Mouse (Mus musculus) right cerebral cortex, postnatal 14 days (tissue): Measurements from ENCODE around the gene Tle4.

Source experiments
- DNase-seq: peaks from one replicate; pipeline ENCODE4 v3.0.0; 2022

Gene Tle4

DNA sequence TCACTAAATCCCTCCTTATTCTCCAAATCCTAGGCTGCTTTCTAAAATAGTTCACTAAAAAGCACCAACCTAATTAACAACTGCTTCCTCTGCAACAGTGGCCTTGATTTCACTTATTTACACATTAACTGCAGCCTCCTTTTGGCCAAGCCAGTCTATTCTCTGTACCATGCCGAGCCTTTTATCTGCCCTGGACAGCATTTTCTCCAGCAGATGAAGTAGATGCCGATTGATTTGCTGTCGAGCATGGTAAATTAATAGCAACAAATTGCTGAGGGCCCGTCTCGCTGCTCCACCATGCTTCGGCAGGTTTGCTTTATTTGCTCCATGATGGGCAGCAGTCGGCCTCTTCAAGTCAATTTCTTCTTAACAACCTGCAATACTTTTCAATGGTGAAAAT, 7.7 kb downstream of the Tle4 start:
- no peak for DNase-seq

DNA sequence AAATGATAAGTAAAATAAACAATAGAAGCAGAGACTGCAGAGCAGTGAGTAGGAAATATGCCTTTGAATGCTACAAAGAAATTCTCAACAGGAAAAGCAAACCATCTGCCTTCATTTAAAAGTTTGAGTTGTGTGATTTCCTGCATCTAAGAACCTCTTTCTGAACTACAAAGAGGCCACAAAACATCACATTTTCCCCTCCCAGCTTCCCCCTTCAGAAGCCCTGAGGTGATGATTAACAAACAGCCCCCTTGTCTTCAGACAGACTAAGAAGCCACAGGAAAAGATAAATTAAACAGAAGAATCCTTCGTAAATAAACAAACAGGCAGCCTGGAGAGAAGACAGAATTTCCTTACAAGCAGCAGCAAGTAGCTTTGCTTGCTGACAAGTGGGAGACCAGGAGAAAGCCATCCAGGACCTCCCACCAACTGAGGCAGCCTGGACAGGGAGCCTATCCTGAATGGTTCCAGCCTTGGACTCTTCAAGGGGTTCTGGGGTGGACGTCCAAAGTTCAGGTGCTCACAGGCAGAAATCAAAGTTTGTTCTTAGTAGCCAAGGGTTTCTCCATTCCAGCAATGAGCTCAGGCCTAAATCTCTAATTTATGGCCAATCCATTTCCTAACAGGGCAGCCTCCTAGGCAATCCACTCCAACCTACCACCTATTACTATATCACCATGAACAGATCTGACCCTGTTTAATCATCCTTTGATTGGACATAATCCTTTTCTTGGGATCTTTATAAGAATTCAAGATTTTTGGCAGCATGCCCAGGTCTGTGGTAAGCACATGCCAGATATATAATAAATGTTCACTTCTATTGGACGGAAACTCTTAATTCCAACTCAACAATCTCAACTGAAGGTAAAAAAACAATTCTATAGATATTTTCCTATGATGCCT, 9.4 kb downstream of the Tle4 start:
- no peak for DNase-seq

DNA sequence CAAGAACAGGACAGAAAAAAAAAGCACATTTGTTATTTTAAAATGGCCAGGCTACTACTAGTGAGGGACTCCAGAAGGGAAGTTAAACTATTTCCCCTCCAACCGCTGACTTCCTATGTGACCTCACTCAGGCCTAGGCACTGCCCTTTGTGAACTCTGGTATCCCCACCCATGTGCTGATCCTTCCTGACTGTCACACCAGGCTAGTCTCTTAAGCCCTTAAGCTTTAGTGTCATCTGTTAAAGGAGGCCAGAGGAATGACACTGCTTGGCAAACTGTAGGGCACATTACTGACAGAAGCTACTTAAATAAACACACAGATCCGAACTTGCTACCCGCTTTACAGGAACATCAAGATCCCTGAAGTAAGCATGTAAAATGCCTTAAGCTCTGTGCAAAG, 11.7 kb downstream of the Tle4 start:
- no peak for DNase-seq

DNA sequence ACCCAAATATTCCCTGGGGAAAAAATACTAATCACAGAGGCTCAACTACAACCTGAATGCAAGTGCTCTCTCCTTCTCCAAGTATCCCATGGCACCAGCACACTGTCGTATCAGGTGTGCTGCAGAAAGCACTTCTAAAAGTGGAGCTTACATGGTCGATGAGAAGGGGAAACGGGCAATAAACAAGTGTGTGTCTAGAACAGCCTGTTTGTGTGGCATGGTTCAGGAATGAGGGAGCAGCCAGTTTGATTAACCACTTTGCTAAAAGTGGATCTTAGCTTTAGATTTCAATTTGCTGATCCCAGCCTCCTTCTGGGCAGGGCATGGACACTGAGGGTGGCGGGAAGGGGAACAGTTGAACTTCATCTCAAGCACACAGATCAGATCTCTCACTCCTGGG, 12.1 kb downstream of the Tle4 start:
- no peak for DNase-seq

DNA sequence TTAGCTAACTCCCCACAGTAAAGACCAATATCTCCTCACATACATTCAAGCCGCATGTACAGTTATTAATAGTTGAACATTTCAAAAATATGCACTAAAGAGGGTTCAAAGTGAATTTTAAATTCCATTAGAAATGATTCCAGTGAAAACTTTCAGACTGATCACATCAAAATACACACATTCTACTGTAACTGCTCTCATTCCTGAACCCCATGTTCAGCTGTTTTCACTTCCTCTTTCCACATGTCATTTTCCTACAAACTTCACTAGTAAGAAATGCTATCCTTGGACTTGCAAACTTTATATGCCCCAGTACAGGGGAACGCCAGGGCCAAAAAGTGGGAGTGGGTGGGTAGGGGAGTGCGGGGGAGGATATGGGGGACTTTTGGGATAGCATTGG, 12.6 kb downstream of the Tle4 start:
- DNase-seq, result no peak

DNA sequence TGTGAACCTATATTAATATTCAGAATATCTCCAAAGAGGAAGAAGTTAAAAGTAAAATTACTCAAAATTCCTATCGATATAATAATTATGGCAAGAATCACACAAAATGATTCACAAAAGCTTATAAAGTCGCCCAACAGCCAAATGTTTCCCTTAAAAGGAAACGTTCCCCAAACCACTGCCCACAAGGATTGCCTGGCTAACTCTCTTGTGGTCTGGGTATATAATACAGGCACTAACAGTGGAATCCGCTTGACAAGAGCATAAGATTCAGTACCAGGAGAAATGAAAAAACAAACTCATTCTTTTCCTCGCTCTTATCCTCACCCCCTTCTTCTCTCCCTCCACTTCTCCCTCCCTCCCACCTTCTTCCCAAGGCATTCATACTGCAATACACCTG, 19.2 kb downstream of the Tle4 start:
- DNase-seq, result no peak

DNA sequence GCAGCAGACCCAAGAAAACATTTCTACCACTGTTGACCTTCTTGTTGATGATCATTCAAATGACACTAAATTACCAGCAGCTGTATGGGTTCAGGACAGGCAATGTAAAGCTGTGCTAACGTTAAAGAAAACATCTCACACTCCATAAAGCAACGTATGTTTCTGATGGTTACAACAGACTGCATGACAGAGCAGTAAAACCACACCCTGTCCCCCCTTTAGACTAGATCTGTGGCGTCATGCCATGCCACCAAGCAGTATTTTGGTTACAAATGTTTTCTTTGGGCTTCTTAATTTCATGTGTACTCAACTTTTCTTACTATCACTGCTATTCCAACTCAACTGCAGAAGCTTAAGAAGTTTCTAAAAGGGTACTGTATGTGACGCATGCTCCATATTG, 19.8 kb downstream of the Tle4 start:
- no peak for DNase-seq

DNA sequence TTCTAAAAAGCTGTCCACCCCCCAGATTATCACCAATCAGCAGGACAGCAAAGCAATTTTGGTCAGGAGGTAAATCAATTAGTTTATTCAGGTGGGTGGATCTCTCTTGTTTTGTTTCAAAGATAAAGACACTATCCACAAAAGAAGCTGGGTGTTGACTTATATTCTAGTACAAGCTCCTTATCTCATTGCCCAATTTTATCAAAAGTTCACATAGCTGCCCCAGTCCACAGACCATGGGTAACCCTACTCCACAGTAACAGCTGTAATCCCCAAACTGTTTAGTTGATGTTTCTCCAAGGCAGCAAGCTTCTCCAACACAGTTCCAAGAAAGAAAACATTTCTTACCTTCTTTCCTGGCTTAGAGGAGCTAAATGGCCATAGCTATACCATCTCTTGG, 21.5 kb downstream of the Tle4 start:
- no peak for DNase-seq

DNA sequence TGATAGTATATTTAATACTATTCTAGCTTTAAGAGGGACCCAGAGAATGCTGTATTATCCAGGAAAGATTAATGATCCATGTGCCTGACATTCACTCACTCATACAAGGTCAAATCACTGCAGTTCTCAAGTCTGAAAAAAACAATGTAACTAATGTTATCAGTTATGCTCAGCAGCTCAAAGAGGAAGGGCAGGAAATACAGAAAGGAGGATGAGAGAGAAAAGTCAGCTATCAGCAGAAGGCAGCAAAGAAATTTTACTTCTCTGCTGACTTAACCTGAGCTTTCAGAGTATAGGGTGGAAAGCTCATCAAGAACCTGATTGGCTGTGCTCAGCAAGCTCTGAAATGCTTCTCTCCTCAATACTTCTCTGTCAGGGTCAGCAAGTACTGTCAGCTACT, 29.0 kb downstream of the Tle4 start:
- no peak for DNase-seq

DNA sequence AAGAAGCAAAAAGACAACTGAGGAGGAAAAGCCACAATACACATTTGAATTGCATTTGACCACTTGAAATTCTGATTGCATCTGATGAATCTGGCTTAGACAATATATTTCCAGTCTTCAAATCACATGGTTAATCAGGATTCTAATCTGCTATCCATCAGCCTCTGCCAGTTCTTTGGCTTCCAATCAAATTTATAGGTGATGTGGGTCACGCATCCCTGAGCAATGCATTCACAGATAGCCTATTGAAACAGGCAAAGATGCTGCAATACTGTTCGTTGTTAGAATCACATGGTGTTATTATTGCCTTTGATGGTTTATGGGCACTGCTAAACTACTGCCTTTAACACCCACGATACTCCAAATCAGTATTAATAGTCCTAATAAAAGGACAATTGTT, 30.8 kb downstream of the Tle4 start:
- no peak for DNase-seq

DNA sequence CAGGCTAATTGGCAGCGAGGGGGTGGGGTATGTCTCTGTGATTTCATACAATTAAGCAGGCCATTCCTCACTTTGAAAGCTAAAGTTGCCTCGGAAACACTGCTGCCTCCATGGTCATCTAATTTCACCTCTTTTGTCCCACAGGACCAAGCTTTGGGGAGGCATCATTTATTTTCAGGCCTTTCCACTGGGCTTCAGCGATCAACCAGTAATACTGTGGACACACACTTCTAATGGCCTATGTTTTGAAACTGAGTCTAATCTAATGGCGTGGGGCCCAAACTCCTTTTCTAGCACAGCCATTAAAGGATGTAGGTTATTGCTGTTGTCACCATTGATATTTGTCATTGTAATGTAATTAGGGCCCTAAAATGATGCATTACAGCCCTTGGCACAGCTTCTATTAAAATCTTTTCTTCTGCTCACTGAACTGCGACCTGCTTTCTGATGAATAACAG, 31.3 kb downstream of the Tle4 start:
- DNase-seq, result no peak

DNA sequence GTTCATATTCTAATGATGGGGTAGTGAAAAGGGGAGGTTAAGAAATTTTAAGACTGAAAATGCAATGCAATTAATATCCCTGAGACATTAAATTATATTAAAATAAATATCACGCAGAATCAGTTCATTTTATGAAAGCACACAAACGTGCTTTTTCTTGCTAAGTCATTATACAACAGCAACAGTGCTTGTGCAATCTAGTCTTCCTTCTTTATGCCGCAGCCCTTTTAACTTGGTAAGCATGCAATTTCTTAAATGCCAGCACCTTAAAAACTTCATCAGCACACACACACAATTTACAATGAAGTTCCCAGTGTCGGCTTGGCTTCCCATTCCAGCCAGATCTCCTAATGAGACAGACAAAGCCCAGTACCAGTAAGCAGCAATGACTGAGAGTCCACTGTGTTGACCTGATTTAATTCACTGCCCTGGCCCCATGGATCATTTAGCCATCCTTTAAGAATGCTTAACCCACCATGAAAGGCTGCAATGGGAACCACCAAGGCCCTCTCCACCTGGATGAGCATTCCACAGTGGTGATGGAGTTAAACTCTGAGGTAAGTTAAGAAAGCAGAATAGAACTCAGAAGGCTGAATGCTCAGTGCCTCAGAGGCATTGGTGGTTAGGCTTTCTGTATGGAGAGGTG, 32.3 kb downstream of the Tle4 start:
- DNase-seq, result no peak

DNA sequence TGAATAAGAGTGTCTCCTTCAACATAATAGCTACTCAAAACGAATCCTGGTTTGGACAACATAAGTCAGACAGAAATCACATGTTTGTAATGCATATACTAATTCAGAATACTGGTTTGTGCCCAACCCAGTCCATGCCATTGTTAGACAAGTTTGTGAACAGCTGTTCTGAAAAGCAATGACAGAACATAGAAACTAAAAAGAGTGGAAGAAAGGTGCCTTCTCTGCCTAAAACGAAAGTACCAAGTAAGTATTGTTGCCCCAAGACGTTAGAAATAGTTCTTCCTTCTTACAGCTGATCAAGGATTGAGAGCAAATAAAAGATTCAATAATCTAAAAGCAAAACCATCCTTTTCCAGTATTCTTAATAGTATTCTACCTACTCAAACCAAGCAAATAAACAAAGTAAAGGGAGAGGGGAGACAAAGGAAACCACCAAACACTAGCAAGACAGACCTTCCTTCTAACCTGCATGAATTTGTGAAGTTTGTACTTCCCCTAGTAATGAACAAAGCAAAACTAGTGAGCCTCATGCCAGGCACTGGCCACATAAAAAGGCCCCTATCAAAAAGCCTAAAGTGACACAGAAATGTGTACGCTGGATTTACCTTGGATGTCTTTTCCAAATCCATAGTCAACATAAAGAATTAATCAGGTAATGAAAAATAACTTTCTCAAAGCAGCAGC, 34.4 kb downstream of the Tle4 start:
- no peak for DNase-seq

DNA sequence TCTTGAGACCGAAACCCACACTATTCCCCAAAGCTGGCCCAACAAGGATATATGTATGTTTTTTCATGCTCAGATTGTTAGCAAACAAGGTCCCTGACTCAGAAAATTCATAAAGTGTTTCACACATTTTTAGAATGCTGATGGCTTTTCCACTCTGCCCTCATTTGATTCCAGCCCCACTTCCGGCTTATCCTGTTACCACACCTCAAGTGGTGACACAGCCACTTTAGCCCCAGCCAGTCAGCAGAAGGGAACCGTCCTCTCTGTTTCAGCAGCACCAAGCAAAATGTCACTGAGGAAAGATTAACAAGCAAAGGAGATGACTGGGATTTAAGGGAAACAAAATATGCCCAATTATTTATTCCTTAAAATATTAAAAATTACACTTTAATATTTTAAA, 50.0 kb downstream of the Tle4 start:
- DNase-seq, result no peak

DNA sequence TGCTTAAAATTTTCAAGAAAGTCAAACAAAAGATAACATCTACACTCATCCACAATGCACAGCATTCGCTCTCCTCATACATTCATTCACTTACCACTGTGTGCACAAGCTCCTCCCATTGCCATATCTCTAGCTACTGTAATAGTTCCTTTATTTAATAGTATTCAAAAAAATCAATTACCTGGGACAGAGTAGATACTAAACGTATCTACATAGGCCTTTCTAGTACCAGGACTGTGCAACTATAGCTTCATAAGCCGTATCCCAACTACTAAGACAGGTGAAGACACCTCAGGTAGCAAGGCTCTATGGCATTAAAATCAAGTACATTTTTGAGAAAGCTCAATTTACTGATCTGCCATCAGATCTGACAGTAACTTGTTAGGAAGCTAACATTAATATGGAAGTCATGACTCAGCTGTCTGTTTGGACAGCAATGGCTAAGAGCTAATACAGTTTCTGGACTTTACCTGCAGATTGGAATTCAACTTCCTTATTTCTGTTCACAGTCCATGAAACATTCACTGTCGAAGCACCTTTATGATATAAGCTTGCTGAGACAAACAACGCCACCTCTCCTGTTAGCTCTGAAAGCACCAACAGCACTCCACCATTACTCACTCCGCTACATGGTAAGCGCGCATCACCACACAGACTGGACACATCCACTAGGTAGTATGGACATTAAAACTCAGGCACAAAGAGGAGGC, 50.6 kb downstream of the Tle4 start:
- no peak for DNase-seq

DNA sequence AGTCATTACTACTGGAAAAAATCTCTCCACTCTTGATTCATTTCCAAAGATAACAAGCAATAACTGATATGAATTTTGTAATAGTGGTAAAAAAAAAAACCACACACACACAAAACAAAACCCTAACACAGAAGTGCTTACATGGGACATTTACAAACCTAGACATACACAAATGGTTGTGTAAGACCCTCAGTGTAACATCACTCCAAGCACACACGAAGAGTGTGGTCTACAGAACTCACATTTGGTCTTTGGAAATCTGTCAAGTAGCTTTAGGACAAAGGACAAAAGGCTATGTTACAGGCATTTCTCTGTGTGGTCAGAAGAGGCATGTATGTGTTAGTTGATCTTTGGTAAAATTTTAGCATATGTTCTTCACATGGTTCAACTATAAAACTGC, 52.4 kb downstream of the Tle4 start:
- DNase-seq, result no peak

DNA sequence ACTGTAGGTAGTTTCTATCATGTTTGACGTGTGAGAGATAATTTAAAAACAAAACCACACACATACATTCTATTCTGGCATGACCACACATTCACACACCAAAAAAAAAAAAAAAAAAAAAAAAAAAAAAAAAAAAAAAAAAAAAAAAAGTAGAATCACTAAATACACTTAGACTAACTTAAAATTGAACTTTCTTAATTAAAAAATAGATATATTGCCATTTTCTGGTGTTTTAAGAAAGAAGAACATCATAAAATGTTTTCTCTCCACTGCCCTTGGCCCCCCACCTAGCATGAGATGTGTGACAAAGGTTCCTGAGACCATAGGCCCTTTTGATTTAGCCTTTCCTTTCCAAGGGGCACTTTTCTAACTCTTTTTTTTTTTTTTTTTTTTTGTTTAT, 54.5 kb downstream of the Tle4 start:
- no peak for DNase-seq

DNA sequence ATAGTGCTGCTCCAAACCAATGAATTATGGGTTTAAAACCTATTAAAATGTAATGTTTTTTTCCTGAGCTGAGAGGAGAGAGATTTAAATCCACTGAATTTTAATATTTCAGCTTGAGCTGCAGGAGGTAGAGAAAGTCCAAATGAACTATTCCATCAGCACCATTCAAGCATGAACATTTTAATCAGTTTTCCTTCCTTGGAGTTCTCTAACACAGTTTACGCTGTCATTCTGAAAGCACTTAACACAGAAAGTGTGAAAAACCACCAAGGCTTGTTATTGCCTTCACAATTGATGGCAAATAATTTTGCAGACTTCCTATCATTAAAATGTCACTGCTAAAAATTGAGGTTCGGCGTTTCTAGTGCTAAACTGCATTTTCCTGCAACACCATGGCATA, 57.2 kb downstream of the Tle4 start:
- DNase-seq, result no peak

DNA sequence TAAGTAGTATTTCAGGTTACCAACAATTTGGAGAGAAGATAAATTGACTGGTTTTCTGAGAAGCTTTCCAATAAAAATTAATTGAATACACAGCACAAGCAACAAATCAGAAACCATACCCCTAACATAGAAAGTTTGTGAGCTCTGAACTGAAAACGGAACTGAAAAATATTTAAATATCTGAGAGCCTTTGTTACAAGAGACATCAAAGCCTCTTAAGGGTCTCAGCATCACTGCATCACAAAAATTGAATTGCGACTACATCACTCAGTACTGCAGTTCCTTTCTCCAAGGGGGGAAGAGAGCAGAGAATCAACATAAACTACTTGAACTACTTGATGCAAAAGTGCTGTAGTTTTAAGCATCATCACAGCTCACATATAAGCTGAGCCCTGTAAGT, 61.2 kb downstream of the Tle4 start:
- DNase-seq, result no peak

DNA sequence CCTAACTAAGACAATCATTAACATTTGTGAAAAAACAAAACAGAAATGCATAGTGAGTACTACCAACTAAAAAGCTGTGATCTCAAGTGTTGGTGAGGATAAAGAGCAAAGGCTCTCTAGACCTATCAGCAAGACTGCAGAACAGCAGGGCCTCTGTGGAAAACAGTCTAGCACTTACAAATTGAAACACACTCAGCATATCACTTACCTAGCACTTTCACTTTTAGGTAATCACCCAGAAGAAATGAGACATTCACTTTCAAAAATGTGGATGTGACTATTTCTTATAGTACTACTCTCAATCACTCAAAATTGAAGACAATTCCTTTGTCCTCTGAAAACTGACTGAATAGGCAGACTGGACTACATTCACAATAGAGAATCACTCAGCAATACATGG, 63.4 kb downstream of the Tle4 start:
- DNase-seq, result no peak

DNA sequence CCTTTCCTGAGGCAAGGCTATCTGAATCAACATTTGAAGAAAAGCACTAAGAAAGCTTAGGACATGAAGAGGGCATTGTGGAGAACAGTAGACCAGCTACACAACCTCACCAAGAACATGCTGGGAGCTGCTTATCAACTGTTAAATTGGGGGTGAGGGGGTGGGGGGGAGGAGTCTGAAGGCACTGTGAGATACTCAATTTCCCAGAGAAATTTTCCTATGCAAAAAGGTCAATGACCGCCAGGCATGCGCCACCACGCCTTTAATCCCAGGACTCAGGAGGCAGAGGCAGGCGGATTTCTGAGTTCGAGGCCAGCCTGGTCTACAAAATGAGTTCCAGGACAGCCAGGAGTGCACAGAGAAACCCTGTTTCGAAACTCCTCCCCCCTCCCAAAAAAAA, 65.0 kb downstream of the Tle4 start:
- no peak for DNase-seq

DNA sequence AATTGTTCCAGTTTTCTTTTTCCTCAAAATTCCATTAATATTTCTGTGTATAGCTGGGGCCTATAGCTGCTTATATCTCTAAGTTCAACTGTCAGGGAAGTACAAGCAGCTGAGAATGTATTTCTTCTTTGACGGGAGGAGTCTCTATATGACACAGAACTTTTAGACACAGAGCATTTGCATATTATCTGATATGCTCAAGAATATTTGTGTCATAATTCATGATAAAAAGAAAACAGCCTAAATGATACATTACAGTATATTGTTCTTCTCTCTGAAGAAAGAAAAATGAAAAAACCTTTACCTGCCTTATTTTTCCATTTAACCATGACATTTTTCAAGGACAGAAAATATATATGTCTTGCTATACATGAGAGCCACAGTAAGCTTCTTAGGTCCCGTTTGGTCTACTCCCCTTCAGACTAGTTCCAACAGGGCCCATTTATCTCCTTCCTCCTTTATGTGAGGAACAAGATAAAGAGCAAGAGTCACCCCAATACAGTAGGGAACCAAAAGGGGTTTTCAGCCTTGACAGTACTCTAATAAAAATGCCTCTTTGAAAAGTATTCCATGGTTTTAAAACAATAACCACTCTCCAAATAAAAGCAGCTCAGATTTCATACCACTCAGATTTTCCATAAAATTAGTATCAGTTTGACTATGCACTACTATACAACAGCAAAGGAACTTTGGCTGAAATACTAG, 77.6 kb downstream of the Tle4 start:
- DNase-seq, result no peak

DNA sequence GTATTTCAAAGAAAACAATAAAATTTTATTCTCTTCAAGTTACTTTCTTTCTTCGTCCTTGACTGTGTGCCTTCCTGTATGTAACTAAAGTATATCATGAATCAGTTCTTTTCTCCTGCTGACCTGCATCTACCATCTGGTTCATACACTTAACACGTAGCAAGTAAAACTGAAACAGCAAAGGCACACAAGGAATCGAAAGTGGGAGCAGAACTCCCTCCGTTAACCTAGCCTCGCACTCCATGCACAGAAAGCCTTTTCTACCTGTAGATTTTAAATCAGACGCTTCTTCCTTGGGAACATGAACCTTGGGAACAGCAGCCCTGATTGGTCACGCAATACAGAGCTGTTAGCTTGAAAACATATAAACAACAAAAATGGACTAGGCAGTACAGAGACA, 78.7 kb downstream of the Tle4 start:
- DNase-seq, result no peak
